Mouse (Mus musculus) urinary bladder, postnatal 4 days (tissue): Measurements from ENCODE around the gene Sdsl.

Experiments used
- DNase-seq, 2 experiments: peaks; one replicate each; pipeline ENCODE4 v3.0.0; 2021 to 2022; ENCODE audit warnings: low spot score in 2 of 2

Sdsl gene

DNA sequence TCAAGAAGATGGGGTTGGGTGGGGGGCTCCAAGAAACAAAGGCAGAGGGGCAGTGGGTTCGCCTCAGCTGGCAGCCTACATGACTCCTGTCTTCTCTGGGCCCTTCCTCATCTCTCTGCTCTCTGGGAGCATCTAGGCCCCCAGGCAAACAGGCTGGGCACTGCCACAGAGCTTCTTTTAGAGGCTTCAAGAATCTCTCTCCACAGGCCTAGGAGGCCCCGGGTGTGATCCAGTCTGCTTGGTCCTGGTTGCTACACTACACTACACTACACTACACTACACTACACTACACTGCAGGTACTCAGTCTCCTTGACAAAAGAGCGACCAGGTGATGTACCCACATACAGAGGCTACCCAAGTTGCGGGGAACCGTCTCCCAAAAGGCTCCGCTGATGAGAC is 42.9 kb downstream of the Sdsl start:
- no peak for DNase-seq

DNA sequence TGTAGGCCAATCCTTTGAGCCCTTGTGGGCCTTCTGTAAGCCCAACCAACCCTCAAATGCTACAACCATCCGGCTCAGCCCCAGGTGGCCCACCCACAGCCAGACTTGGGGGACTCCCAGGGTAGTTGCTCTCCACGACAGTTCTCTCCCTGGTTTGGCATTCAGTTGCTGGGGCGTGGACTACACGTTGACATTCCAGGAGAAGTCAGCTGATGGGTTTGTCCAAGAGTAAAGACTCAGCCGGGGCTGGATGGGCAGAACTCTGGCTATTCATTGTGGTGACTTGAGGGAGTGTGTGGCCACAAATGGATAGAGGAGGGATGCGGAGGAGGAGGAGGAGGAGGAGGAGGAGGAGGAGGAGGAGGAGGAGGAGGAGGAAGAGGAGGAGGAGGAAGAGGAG is 43.6 kb downstream of the Sdsl start:
- no peak for DNase-seq

DNA sequence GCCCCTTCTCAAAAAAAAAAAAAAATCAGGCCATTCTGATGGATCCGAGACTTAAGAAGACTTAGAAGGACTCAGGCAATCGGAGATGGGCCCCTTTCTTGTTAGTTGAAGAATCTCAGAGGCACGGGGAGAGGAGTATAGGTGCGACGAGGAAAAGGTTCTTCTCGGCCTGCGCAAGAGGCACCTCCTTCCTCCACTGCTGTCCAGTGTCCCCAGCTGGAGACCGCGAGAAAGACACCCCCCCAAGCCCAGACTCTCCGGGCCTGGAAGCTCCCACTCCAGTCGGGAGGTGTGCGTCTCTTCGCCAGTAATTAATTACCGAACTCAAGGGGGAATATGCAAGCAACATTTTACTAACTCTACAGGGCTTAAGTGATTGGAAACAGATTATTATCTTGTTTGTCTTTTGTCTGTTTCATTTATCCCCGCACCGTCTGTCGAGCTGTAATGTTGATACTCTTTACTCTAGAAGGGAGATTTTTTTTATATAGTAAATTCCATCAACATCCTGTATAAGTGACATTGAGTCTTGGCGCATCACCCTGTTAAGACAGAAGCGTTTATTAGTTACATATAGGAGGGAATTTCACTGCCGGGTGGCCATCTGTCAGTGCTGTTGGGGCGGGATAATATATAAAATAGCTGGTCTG is 44.3 kb downstream of the Sdsl start:
- no peak for DNase-seq

GRCm38 (mm10) chr5:120427451-120427938 is 45.1 kb downstream of the Sdsl start:
- DNase-seq, result no peak

DNA sequence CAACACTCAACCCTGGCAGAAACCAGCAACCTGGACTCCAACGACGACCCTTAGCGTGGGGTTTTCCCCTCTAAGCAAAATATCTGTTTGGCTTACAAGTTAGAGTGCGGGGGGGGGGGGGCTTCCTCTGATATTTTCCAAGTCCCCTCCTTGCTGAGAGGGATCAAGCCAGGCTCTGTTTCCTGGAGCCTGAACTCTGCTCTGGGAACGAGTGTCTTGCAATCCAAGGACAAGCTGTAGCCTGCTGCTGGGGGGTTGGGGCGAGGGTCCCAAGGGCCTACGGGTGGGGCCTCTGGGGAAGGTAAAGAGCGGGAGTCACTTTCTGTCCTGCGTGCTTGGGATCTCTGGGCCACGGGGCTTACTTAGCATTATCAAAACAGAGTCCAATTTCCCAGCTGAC is 46.0 kb downstream of the Sdsl start:
- DNase-seq, result no peak

- no peak for DNase-seq
Measured at GRCm38 (mm10) chr5:120425711-120426110, 46.9 kb downstream of the Sdsl start.

DNA sequence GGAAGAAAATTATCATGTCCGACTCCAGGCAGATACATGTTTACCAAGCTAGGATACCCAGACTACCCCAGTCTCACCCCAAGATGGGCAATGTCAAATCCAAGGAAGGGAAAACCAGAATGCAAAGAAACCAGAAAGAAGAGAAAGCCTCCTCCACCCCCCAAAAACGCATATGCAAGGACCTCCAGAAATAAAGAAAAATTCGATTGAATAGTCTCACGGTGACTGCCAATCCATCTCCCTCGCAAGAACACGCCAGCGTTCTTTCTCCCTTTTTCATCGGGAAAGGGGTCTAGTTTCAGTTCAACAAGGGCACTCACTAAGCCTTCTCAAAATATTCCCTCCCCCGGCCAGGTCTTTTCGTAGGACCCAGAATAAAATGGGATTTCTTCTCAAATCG is 48.0 kb downstream of the Sdsl start:
- no peak for DNase-seq

DNA sequence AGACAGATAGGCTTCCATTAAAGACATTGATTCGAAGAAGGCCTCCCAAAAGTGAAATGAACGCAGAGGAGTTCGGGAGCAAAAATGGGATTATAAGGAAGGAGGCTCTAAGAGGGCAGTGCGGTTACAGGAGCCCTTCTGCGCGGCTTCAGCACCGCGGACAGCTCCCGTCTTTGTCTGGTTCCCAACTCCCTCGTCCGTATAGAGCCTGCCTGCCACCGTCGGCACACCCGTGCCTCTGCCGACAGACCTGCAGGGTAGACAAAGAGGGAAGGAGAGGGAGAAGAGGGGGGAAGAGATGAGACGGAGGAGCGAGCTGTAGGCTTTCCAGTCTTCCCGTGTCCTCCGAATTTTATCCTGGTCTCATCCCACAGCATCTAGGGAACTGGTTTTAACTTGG is 48.6 kb downstream of the Sdsl start:
- DNase-seq, result peak; percentile 57 to 84

GRCm38 (mm10) chr5:120420106-120420505 is 52.5 kb downstream of the Sdsl start:
- DNase-seq, result no peak

GRCm38 (mm10) chr5:120413436-120413835 is 59.2 kb downstream of the Sdsl start:
- DNase-seq, result no peak

GRCm38 (mm10) chr5:120409385-120410378 is 62.9 kb downstream of the Sdsl start:
- no peak for DNase-seq

GRCm38 (mm10) chr5:120408933-120409332 is 63.7 kb downstream of the Sdsl start:
- no peak for DNase-seq
